Mouse (Mus musculus) testis, adult 2 months (tissue): Measurements from ENCODE around the gene P2ry6.

Experiments used
- CTCF ChIP-seq: fragments of 200-500 bp; IDR thresholded peaks from 2 replicates; pipeline ENCODE4 v1.5.1; 2012; ENCODE audit warnings: low read depth, mild to moderate bottlenecking, inconsistent platforms, low read length, moderate library complexity; ENCODE audit not compliant: control insufficient read depth, insufficient read depth, insufficient replicate concordance
- POLR2A ChIP-seq: fragments of 200-500 bp; IDR thresholded peaks from 2 replicates; pipeline ENCODE4 v1.6.1; 2012; ENCODE audit warnings: low read depth, mild to moderate bottlenecking, inconsistent platforms, low read length, moderate library complexity; ENCODE audit not compliant: control insufficient read depth

DNA sequence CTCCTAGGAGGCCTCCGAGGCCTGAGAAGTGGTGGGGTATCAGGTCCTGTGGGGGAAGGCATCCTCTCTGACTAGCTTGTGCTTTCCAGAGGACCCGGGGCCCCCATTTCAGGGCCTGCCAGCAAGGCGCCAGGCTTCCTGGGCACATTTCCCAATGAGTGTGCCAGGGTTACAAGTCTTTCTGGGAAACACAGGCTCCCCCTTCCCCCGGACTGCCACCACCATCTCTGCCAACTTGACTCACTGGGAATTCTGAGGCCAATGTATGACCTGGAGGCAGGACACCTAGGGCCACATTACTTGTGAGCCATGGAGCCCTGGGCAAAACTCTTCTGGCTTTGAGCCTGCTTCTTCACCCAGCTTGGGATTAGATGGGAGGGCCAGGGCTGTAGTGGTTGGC lies 51.5 kb downstream of the P2ry6 start:
- TF ChIP-seq POLR2A = no peak
- TF ChIP-seq CTCF = no peak
